Mouse (Mus musculus) midbrain, embryonic 14.5 days (tissue): ENCODE data around the gene Erg. TPM values are rescaled to one million over a fixed set of nuclear protein-coding genes. Genes with fewer than 3 reads are reported as not detected.

Experiments used
- ATAC-seq: fragments of 200-750 bp; cut with Nextera tagmentation; 2 replicates; pipeline ENCODE4 v1.8.0; 2017; ENCODE audit warnings: moderate number of reproducible peaks, moderate library complexity; ENCODE audit not compliant: low FRiP score, low TSS enrichment
- DNase-seq: peaks from one replicate; pipeline ENCODE4 v3.0.0-alpha.2; 2015
- H3K27ac ChIP-seq: fragments of 300-500 bp; sonication (generic); replicated peaks from 2 replicates; pipeline ENCODE4 v1.5.1; 2014; ENCODE audit warnings: mild to moderate bottlenecking, low read depth, low read length, moderate library complexity
- H3K27me3 ChIP-seq: fragments of 300-500 bp; sonication (generic); 2 replicates; pipeline ENCODE4 v1.6.1; 2014; ENCODE audit warnings: low read length, control low read depth, mixed read lengths; ENCODE audit not compliant: control insufficient read depth, insufficient read depth
- H3K36me3 ChIP-seq: fragments of 300-500 bp; sonication (generic); 2 replicates; pipeline ENCODE4 v1.6.1; 2014; ENCODE audit warnings: low read length, control low read depth; ENCODE audit not compliant: control insufficient read depth, insufficient read depth
- H3K4me1 ChIP-seq: fragments of 300-500 bp; sonication (generic); 2 replicates; pipeline ENCODE4 v1.6.1; 2014; ENCODE audit warnings: mild to moderate bottlenecking, antibody characterized with exemption, low read length, control low read depth; ENCODE audit not compliant: control insufficient read depth, insufficient read depth
- H3K4me2 ChIP-seq: fragments of 300-500 bp; sonication (generic); 2 replicates; pipeline ENCODE4 v1.6.1; 2014; ENCODE audit warnings: mild to moderate bottlenecking, low read length, moderate library complexity
- H3K4me3 ChIP-seq: fragments of 300-500 bp; sonication (generic); replicated peaks from 2 replicates; pipeline ENCODE4 v1.5.1; 2014; ENCODE audit warnings: low read depth, low read length
- H3K9ac ChIP-seq: fragments of 300-500 bp; sonication (generic); replicated peaks from 2 replicates; pipeline ENCODE4 v1.6.1; 2014; ENCODE audit warnings: mild to moderate bottlenecking, low read length, moderate library complexity
- H3K9me3 ChIP-seq: fragments of 300-500 bp; sonication (generic); 2 replicates; pipeline ENCODE4 v1.6.1; 2016; ENCODE audit warnings: low read length, control low read depth, mixed read lengths; ENCODE audit not compliant: control insufficient read depth
- WGBS: fragments of 180-500 bp; shearing (Covaris S2); extraction: QIAGEN DNeasy Blood & Tissue Kit; methylation state at CpG from one replicate; pipeline ENCODE4 v1.1.7; 2014; 5-methylcytosine and 5-hydroxymethylcytosine counted together
- polyA plus RNA-seq: library from polyadenylated mRNA; unstranded; fragments of >200 nt; fragmentation: Nextera tagmentation; extraction: Ambion mirVana; gene quantifications from 2 replicates; pipeline ENCODE4 v1.2.1, GENCODE M21; 2014

Gene Erg
- polyA plus RNA-seq, 1 experiment from 2014 or later, result 1.3 TPM

- Histone ChIP-seq H3K4me2 (no peak overlapping the region), H3K36me3 (no peaks in the 10 kb centered on the region), H3K27me3 (no peaks in the 10 kb centered on the region), H3K4me3 (no peak overlapping the region), H3K27ac (no peak overlapping the region), H3K9me3 (no peaks in the 10 kb centered on the region), H3K9ac (no peak overlapping the region), H3K4me1 (no peaks in the 10 kb centered on the region)
- DNase-seq (no peak), ATAC-seq (no peak)
- 74% methylated on average over 9 of the region's 9 CpGs for WGBS
Observed at GRCm38 (mm10) chr16:95448643-95449360, 137.6 kb downstream of the Erg start.

GRCm38 (mm10) chr16:95447896-95448295, 138.5 kb downstream of the Erg start:
- Histone ChIP-seq H3K27ac (no peak overlapping the region), H3K4me3 (no peak overlapping the region), H3K4me2 (no peak overlapping the region), H3K9me3 (no peaks in the 10 kb centered on the region), H3K9ac (no peak overlapping the region), H3K4me1 (no peaks in the 10 kb centered on the region), H3K27me3 (no peaks in the 10 kb centered on the region), H3K36me3 (no peaks in the 10 kb centered on the region)
- WGBS, result 85% methylated on average over 4 of the region's 4 CpGs
- ATAC-seq (no peak), DNase-seq (no peak)

- no peak for ATAC-seq
- Histone ChIP-seq H3K27ac (no peak overlapping the region), H3K9ac (no peak overlapping the region), H3K36me3 (no peaks in the 10 kb centered on the region), H3K9me3 (no peaks in the 10 kb centered on the region), H3K4me1 (no peaks in the 10 kb centered on the region), H3K4me3 (no peak overlapping the region), H3K4me2 (no peak overlapping the region), H3K27me3 (no peaks in the 10 kb centered on the region)
- WGBS, result 80% methylated on average over 2 of the region's 2 CpGs
- DNase-seq, result no peak
Observed at GRCm38 (mm10) chr16:95446368-95446767, 140.0 kb downstream of the Erg start.

GRCm38 (mm10) chr16:95442023-95442422, 144.4 kb downstream of the Erg start:
- H3K4me3 ChIP-seq, result no peak overlapping the region
- no peaks in the 10 kb centered on the region for H3K36me3 ChIP-seq
- no peaks in the 10 kb centered on the region for H3K9me3 ChIP-seq
- no peak overlapping the region for H3K27ac ChIP-seq
- ATAC-seq (no peak), DNase-seq (no peak)
- no peaks in the 10 kb centered on the region for H3K27me3 ChIP-seq
- H3K9ac ChIP-seq, result no peak overlapping the region
- H3K4me1 ChIP-seq, result no peaks in the 10 kb centered on the region
- H3K4me2 ChIP-seq, result no peak overlapping the region
- 78% methylated on average over 4 of the region's 4 CpGs for WGBS

- Histone ChIP-seq H3K9me3 (no peaks in the 10 kb centered on the region), H3K27me3 (no peaks in the 10 kb centered on the region), H3K36me3 (no peaks in the 10 kb centered on the region), H3K4me3 (no peak overlapping the region), H3K9ac (no peak overlapping the region), H3K4me2 (no peak overlapping the region), H3K4me1 (no peaks in the 10 kb centered on the region), H3K27ac (no peak overlapping the region)
- no peak for ATAC-seq
- no peak for DNase-seq
- 70% methylated on average over 7 of the region's 7 CpGs for whole genome bisulfite sequencing
Observed at GRCm38 (mm10) chr16:95441179-95441578, 145.2 kb downstream of the Erg start.

- no peak overlapping the region for H3K27ac ChIP-seq
- no peaks in the 10 kb centered on the region for H3K4me1 ChIP-seq
Observed at GRCm38 (mm10) chr16:95440334-95440733, 146.1 kb downstream of the Erg start.

GRCm38 (mm10) chr16:95439794-95440193, 146.6 kb downstream of the Erg start:
- WGBS, result 83% methylated on average over 8 of the region's 8 CpGs
- Histone ChIP-seq H3K27ac (no peak overlapping the region), H3K9ac (no peak overlapping the region), H3K4me2 (no peak overlapping the region), H3K27me3 (no peaks in the 10 kb centered on the region), H3K36me3 (no peaks in the 10 kb centered on the region), H3K4me1 (no peaks in the 10 kb centered on the region), H3K4me3 (no peak overlapping the region), H3K9me3 (no peaks in the 10 kb centered on the region)
- ATAC-seq (no peak), DNase-seq (no peak)

More at GRCm38 (mm10) chr16:95440334-95440733, 146.1 kb downstream of the Erg start:
- DNase-seq (no peak), ATAC-seq (no peak)
- no peaks in the 10 kb centered on the region for H3K9me3 ChIP-seq
- no peak overlapping the region for H3K4me3 ChIP-seq
- no peaks in the 10 kb centered on the region for H3K27me3 ChIP-seq
- 84% methylated on average over 7 of the region's 7 CpGs for WGBS
- H3K36me3 ChIP-seq, result no peaks in the 10 kb centered on the region
- no peak overlapping the region for H3K9ac ChIP-seq
- H3K4me2 ChIP-seq, result no peak overlapping the region

- H3K27ac ChIP-seq, result no peak overlapping the region
- DNase-seq (no peak), ATAC-seq (no peak)
- no peak overlapping the region for H3K4me3 ChIP-seq
- no peak overlapping the region for H3K4me2 ChIP-seq
- H3K36me3 ChIP-seq, result no peaks in the 10 kb centered on the region
- WGBS, result 80% methylated on average over 17 of the region's 17 CpGs
- H3K27me3 ChIP-seq, result no peaks in the 10 kb centered on the region
- no peak overlapping the region for H3K9ac ChIP-seq
- H3K4me1 ChIP-seq, result no peaks in the 10 kb centered on the region
- no peaks in the 10 kb centered on the region for H3K9me3 ChIP-seq
Observed at GRCm38 (mm10) chr16:95438848-95439540, 147.4 kb downstream of the Erg start.

GRCm38 (mm10) chr16:95436611-95437010, 149.8 kb downstream of the Erg start:
- WGBS, result 91% methylated on average over 8 of the region's 8 CpGs
- DNase-seq (no peak), ATAC-seq (no peak)
- H3K9ac ChIP-seq, result no peak overlapping the region
- no peaks in the 10 kb centered on the region for H3K36me3 ChIP-seq
- no peaks in the 10 kb centered on the region for H3K4me1 ChIP-seq
- H3K4me3 ChIP-seq, result no peak overlapping the region
- no peaks in the 10 kb centered on the region for H3K27me3 ChIP-seq
- no peak overlapping the region for H3K27ac ChIP-seq
- no peak overlapping the region for H3K4me2 ChIP-seq
- H3K9me3 ChIP-seq, result no peaks in the 10 kb centered on the region
